Mouse (Mus musculus) megakaryocyte, embryonic 14.5 days (primary cell): ENCODE results near the gene Btbd35f24.
"Not testable (repeated sequence)": the region's sequence is repeated elsewhere in the genome, so short reads cannot be mapped to it uniquely, and the experiment has no call there.

Experiments used
- FLI1 ChIP-seq: IDR thresholded peaks from 2 replicates; pipeline ENCODE4 v1.6.1; 2012; ENCODE audit warnings: low read length, inconsistent platforms, mixed read lengths
- GATA1 ChIP-seq: IDR thresholded peaks from 3 replicates; pipeline ENCODE4 v1.6.1; 2012; ENCODE audit warnings: mixed read lengths, low read length, inconsistent platforms, borderline replicate concordance

GRCm38 (mm10) chrX:3195727-3196126 lies at the start of gene Btbd35f24:
- not testable (repeated sequence) for TF ChIP-seq GATA1, FLI1
